Mouse (Mus musculus): ENCODE measurements around the gene Gsdma.
"Not testable (repeated sequence)": the region's sequence is repeated elsewhere in the genome, so short reads cannot be mapped to it uniquely, and the experiment has no call there.

The Gsdma gene

GRCm38 (mm10) chr11:98664091-98664490 lies at the start of gene Gsdma:
Gsdma (plus strand) TSS chr11:98664351.
- no peak for DNase-seq (ENCODE audit: extremely low spot score)

DNA sequence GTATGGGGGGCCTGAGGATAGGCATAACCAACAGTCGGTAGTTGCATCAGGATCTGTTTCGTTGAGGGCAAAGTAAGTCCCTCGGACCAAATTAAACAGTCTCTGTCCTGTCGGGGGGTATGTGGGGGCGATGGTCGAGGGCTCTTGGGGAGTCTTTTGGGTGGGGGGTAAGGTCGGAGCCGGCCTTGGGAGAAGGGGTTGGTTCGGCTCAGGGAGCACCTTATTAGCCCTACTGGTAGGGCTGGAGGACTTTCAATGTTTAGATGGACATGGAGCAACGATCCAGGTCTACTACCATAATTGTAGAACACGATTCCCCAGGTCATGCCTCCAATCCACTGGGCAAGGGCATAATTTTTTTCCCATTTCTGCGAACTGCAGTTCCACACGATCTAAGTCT lies 43.4 kb upstream of the Gsdma start:
- DNase-seq (ENCODE audit: extremely low spot score), result no peak

- not testable (repeated sequence) for DNase-seq (ENCODE audit: extremely low spot score)
Measured at GRCm38 (mm10) chr11:98623981-98624380, 40.2 kb upstream of the Gsdma start.

DNA sequence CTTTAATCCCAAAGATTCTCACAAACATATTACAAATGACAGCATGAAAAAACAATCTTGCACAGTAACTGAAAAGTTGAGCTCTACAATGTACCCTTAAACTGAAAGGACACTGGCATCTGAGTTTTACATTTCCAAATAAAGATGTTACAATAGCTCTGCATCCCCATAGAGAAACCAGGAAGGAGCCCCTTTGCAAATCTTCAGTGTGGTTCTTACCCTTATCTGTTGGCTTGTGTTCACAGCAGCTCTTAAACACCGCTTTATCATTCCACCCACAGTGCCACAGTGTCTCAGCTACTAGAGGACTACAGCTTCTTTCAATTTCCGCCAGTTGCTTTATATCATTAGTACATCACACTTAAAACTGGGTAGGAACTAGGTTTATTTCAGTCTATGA lies 39.8 kb upstream of the Gsdma start:
- DNase-seq (ENCODE audit: extremely low spot score), result not testable (repeated sequence)

DNA sequence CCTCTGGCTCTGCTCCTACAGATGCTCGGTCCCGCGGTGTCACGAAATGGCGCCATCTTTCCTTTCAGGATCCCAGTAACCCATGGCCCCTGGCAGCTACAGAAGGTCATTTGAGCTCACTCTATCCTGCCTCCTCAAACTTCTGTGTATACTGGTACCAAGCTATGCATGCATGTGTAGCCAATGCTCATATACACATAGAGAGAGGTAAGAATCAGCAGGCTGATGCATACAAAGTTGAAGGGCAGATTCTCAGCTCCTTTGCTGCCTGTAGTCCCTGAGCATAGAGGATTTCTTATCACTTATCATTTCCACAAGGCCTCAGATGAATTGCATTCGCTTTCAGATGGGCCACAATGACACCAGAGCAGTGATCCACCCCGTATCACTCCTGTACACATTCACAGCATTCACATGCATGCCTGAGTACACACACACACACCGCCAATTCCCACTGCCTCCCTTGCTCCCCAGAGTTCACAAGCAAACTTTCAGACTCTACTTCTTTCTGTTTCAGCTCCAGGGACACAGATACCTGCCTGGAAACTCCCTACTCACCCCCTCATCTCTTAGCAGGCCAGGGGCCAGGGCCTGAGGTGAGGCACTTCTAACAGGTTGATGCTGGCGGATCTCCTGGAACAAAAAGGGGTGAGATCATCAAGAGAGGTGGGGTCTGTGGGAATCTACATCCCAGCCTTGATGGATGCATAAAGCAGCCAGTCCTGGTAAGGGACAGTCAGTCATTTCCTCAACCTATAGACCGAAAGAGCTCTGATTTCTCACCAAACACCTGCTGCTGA lies 38.3 kb upstream of the Gsdma start, which contains the start of the genes Gm12355 and Gsdma3:
Gene Gm12355, minus strand, starts transcription at position 51 of the 800 bp plus-strand sequence.
Gene Gsdma3, plus strand, starts transcription at position 750 of the 800 bp plus-strand sequence.
- no peak for DNase-seq (ENCODE audit: extremely low spot score)

- DNase-seq (ENCODE audit: extremely low spot score), result no peak
Measured at GRCm38 (mm10) chr11:98628706-98629105, 35.4 kb upstream of the Gsdma start.

DNA sequence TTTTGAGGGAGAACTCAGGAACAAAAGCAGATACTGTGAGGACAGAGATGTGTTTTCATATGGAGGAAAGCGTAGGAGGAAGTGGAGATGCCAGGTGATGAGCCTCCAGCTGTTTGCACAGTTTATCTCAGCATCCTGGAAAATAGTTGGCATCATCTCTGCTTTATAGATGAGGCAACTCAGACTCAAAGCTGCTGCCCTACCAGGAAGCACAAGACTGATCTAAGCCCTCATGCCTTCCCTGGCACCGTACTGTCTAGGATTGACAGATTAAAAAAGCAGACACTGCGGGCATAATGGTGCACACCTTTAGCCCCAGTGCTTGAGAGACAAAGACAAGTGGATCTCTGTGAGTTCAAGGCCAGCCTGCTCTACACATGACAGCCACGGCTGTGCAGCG lies 33.5 kb upstream of the Gsdma start:
- no peak for DNase-seq (ENCODE audit: extremely low spot score)

GRCm38 (mm10) chr11:98635312-98635970 lies 28.7 kb upstream of the Gsdma start:
- peak; percentile 10 for DNase-seq (ENCODE audit: extremely low spot score)

DNA sequence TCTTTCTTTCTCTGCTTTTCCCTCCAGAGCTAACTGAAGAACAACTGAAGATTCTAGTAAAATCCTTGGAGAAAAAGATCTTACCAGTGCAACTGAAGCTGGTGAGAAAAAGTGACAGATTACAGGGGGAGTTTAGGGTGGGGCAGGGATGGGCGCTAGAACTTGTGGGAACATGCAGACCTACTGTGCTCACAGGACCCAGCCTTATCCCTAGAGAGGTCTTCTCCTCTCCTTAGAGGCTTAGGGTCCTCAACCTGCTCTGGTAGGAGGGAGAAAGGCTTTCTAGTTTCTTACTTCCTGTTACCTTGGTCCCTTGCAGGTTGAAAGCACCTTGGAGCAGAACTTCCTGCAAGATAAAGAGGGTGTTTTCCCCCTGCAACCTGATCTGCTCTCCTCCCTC lies 26.6 kb upstream of the Gsdma start:
- no peak for DNase-seq (ENCODE audit: extremely low spot score)

DNA sequence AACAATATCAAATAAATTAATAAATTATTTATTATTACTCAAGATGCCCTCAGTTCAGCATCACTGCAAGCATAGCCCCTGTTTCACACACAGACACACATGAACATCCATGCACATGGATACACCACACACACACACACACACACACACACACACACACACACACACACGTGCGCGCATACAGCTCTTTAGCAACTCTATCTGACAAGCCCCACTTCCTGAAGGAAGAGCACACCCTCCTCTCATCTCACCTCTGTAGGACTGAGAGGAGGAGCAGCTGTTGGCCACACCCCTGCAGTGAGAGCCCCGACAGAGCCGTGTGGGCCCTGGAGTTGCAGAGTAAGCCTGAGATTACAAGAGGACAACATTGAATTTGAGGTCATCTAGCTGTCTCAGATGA lies 24.1 kb upstream of the Gsdma start:
- no peak for DNase-seq (ENCODE audit: extremely low spot score)

GRCm38 (mm10) chr11:98644757-98645156 lies 19.4 kb upstream of the Gsdma start:
- DNase-seq (ENCODE audit: extremely low spot score), result no peak

DNA sequence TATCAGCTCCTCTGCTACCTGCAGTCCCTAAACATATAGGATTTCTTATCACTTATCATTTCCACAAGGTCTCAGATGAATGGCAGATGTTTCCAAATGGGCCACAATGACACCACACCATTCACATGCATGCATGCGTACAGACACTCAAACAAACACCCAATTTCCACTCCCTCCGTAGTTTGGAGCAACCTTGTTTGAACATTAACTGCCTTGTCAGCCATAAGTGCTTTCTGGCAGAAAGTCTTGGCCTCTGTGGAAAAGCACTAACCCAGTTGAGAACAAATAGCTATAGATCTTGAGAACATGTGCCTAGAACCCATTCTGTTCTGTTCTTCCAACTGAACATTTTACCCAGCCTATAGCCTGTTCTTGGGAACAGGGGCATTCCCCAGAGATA lies 18.2 kb upstream of the Gsdma start:
- no peak for DNase-seq (ENCODE audit: extremely low spot score)

DNA sequence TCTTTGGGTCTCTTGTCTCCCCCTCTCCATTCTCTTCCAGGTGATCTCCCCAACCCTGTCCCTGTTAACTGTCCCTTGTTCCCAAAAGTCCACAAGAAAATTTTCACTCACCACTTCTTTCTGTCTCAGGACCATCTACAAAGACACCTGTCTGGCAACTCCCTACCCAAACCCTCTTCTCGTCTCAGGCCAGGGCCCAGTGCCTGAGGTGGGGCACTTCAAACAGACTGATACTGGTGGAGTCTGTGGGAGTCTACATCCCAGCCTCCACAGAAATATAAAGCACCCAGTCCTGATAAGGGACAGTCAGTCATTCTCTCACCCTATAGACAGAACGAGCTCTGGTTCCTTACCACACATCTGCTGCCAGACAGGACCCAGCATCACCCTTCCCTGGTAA lies 17.7 kb upstream of the Gsdma start, which contains the start of gene Gsdma2:
Gene Gsdma2, plus strand, starts transcription at position 301 of the 400 bp plus-strand sequence.
- DNase-seq (ENCODE audit: extremely low spot score), result no peak

GRCm38 (mm10) chr11:98655076-98655475 lies 9.1 kb upstream of the Gsdma start:
- DNase-seq (ENCODE audit: extremely low spot score), result peak; percentile 53

GRCm38 (mm10) chr11:98660517-98660916 lies 3.6 kb upstream of the Gsdma start:
- peak; percentile 56 for DNase-seq (ENCODE audit: extremely low spot score)

GRCm38 (mm10) chr11:98668984-98669383 lies 4.8 kb downstream of the Gsdma start:
- DNase-seq (ENCODE audit: extremely low spot score), result no peak

DNA sequence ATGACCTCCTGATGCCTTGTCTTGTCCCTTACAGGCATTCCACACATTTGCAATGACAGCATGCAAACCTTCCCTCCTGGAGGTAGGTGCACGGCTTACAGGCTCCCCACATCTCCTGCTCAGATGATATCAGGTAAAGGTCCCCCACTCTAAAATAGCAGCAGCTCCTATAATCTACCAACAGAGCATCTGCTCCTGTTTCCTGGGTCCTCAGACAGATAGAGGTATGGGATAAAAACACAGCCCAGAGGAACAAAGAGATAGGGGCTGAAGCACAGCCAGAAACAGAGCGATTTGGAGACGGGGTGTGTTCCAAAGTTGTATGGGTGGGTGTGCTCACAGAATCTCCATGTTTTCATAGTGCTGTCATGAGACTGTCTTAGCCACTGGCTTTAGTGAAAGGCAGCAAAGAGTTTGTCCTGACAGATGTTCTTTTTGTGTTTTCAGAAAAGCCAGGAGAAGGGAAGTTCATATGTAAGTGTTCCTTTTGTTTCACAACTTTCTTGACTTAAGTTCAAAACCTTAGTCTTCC lies 7.2 kb downstream of the Gsdma start:
- DNase-seq (ENCODE audit: extremely low spot score), result no peak

- DNase-seq (ENCODE audit: extremely low spot score), result no peak
Measured at GRCm38 (mm10) chr11:98671857-98672256, 7.7 kb downstream of the Gsdma start.

- no peak for DNase-seq (ENCODE audit: extremely low spot score)
Measured at GRCm38 (mm10) chr11:98672482-98672881, 8.3 kb downstream of the Gsdma start.

- peak; percentile 64 for DNase-seq (ENCODE audit: extremely low spot score)
Measured at GRCm38 (mm10) chr11:98673136-98673535, 9.0 kb downstream of the Gsdma start.

DNA sequence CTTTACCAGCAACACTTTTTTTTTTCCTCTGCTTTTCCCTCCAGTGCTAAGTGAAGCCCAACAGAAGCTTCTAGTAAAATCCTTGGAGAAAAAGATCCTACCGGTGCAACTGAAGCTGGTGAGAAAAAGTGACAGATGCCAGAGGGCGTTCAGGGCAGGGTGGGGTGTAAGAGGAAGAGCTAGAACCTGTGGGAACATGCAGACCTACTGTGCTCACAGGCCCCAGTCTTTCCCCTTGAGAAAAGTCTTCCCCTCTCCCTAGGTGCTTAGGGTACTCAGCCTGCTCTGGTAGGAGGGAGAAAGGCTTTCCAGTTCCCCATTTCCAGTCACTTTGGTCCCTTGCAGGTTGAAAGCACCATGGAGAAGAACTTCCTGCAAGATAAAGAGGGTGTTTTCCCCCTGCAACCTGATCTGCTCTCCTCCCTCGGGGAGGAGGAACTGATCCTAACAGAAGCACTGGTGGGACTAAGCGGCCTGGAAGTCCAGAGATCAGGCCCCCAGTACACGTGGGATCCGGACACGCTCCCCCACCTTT lies 11.7 kb downstream of the Gsdma start:
- no peak for DNase-seq (ENCODE audit: extremely low spot score)

GRCm38 (mm10) chr11:98680023-98680422 lies 15.9 kb downstream of the Gsdma start:
- no peak for DNase-seq (ENCODE audit: extremely low spot score)

All from embryo, embryonic 9.5 days (tissue).